ENCODE assay signal across 11 mouse cellular contexts in the genomic region with DNA sequence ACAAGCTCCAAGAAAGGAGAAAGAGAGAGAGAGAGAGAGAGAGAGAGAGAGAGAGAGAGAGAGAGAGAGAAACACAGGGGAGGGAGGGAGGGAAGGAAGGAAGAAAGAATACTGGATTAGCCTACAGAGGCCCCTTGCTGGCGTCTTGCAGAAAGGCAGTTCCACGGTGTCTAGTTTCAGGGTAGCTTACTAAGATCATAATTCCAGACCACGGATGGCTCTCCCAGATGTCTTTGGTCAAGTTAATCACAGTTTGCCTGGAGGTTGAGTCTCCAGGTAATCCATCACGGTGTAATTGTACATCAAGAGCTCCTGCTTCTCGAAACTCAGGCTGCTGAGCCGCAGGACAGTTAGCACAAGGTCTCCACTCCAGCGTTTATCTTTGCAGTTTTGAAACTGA.
DNase-seq lines count a peak whose midpoint lies in the region; ATAC-seq and TF ChIP-seq lines count a peak whose summit lies in the region.
"Had no signal": no experiment of that assay in that cellular context is flagged by ENCODE, and none has a peak within 500 bp of the region (broad histone marks: within the 10 kb centered on the region; RNA-seq: fewer than 3 reads in every experiment).

No protein-coding gene starts in this region.

- no peak for ATAC-seq in heart, postnatal 0 days (ENCODE audit: insufficient read depth, low read depth)
- no peak for ATAC-seq in midbrain, postnatal 0 days (ENCODE audit: low FRiP score)
- ATAC-seq in midbrain, embryonic 15.5 days (replicated peaks) = no peak
- ATAC-seq in intestine, postnatal 0 days = no peak

- no peak for TF ChIP-seq EP300 in heart, postnatal 0 days (IDR thresholded peaks at IDR 0.05; ENCODE audit: low read depth)

- H3K36me3 ChIP-seq in heart, postnatal 0 days (replicated peaks; ENCODE audit: control insufficient read depth, insufficient read depth, low read length) = no peaks in the 10 kb centered on the region
- no peaks in the 10 kb centered on the region for H3K36me3 ChIP-seq in midbrain, postnatal 0 days (ENCODE audit: insufficient read depth, low read length)
- H3K36me3 ChIP-seq in midbrain, embryonic 15.5 days (replicated peaks) = no peaks in the 10 kb centered on the region
- no peaks in the 10 kb centered on the region for H3K36me3 ChIP-seq in intestine, postnatal 0 days (ENCODE audit: control insufficient read depth, insufficient read depth)
- H3K36me3 ChIP-seq: neural tube, embryonic 15.5 days had no signal

- no peak overlapping the region for H3K9ac ChIP-seq in heart, postnatal 0 days (replicated peaks; ENCODE audit: low read depth, low read length)
- no peak overlapping the region for H3K9ac ChIP-seq in midbrain, postnatal 0 days (replicated peaks; ENCODE audit: low read length, poor library complexity, severe bottlenecking)
- H3K9ac ChIP-seq in midbrain, embryonic 15.5 days = no peak overlapping the region
- no peak overlapping the region for H3K9ac ChIP-seq in intestine, postnatal 0 days (ENCODE audit: low read depth, low read length)
- H3K9ac ChIP-seq: hindbrain, embryonic 14.5 days; neural tube, embryonic 15.5 days had no signal

- H3K4me2 ChIP-seq in heart, postnatal 0 days (ENCODE audit: low read depth, low read length) = no peak overlapping the region
- H3K4me2 ChIP-seq in midbrain, postnatal 0 days (ENCODE audit: low read depth, low read length, poor library complexity, severe bottlenecking) = no peak overlapping the region
- no peak overlapping the region for H3K4me2 ChIP-seq in midbrain, embryonic 15.5 days
- H3K4me2 ChIP-seq in intestine, postnatal 0 days (replicated peaks; ENCODE audit: low read depth) = no peak overlapping the region
- H3K4me2 ChIP-seq: hindbrain, embryonic 14.5 days; neural tube, embryonic 15.5 days had no signal

- WGBS in heart, postnatal 0 days = 61% methylated on average over 7 of the region's 7 CpGs
- 50% methylated on average over 7 of the region's 7 CpGs for WGBS in midbrain, postnatal 0 days
- WGBS in midbrain, embryonic 15.5 days = 45% methylated on average over 7 of the region's 7 CpGs
- WGBS in intestine, postnatal 0 days = 31% methylated on average over 7 of the region's 7 CpGs

- no peaks in the 10 kb centered on the region for H3K9me3 ChIP-seq in heart, postnatal 0 days (replicated peaks; ENCODE audit: control insufficient read depth, low read length)
- no peaks in the 10 kb centered on the region for H3K9me3 ChIP-seq in midbrain, postnatal 0 days (ENCODE audit: low read length)
- no peaks in the 10 kb centered on the region for H3K9me3 ChIP-seq in midbrain, embryonic 15.5 days
- H3K9me3 ChIP-seq in intestine, postnatal 0 days (ENCODE audit: control insufficient read depth) = no peaks in the 10 kb centered on the region
- H3K9me3 ChIP-seq: neural tube, embryonic 15.5 days had no signal

- no peaks in the 10 kb centered on the region for H3K27me3 ChIP-seq in heart, postnatal 0 days (ENCODE audit: control insufficient read depth, insufficient read depth, low read length)
- no peaks in the 10 kb centered on the region for H3K27me3 ChIP-seq in midbrain, postnatal 0 days (ENCODE audit: insufficient read depth, low read length)
- no peaks in the 10 kb centered on the region for H3K27me3 ChIP-seq in midbrain, embryonic 15.5 days (replicated peaks)
- H3K27me3 ChIP-seq in intestine, postnatal 0 days (replicated peaks; ENCODE audit: control insufficient read depth, insufficient read depth, low read length) = no peaks in the 10 kb centered on the region
- H3K27me3 ChIP-seq: neural tube, embryonic 15.5 days had no signal

- no peaks in the 10 kb centered on the region for H3K4me1 ChIP-seq in heart, postnatal 0 days (ENCODE audit: control insufficient read depth, insufficient read depth)
- H3K4me1 ChIP-seq in midbrain, postnatal 0 days (ENCODE audit: insufficient read depth, low read length) = no peaks in the 10 kb centered on the region
- no peaks in the 10 kb centered on the region for H3K4me1 ChIP-seq in midbrain, embryonic 15.5 days
- no peaks in the 10 kb centered on the region for H3K4me1 ChIP-seq in intestine, postnatal 0 days (replicated peaks; ENCODE audit: control insufficient read depth, insufficient read depth, low read length)
- H3K4me1 ChIP-seq: neural tube, embryonic 15.5 days had no signal

- H3K27ac ChIP-seq in heart, postnatal 0 days (ENCODE audit: low read depth) = no peak overlapping the region
- no peak overlapping the region for H3K27ac ChIP-seq in midbrain, postnatal 0 days (ENCODE audit: low read depth, low read length)
- no peak overlapping the region for H3K27ac ChIP-seq in midbrain, embryonic 15.5 days
- no peak overlapping the region for H3K27ac ChIP-seq in intestine, postnatal 0 days (ENCODE audit: low read depth, low read length)
- H3K27ac ChIP-seq: hindbrain, embryonic 14.5 days; neural tube, embryonic 15.5 days had no signal

- TF ChIP-seq CTCF in heart, postnatal 0 days (IDR thresholded peaks at IDR 0.05; ENCODE audit: low read depth) = no peak
- TF ChIP-seq CTCF in midbrain, postnatal 0 days (IDR thresholded peaks at IDR 0.05) = peak; percentile 6; the same call in 1 of the 2 replicates
- TF ChIP-seq CTCF in intestine, postnatal 0 days (IDR thresholded peaks at IDR 0.05; ENCODE audit: low read depth) = peak; percentile 19

- DNase-seq in heart, postnatal 0 days (ENCODE audit: low spot score) = peak; percentile 7
- DNase-seq in heart, postnatal 4 days = no peak
- peak; percentile 3 for DNase-seq in midbrain, postnatal 0 days (ENCODE audit: low spot score)
- no peak for DNase-seq in thymus, postnatal 14 days
- DNase-seq in ovary, postnatal 10 days (ENCODE audit: low spot score) = no peak
- DNase-seq in right cerebral cortex, postnatal 25 days = no peak
- DNase-seq: adrenal gland, postnatal 10 days had no signal

- H3K4me3 ChIP-seq in heart, postnatal 0 days (ENCODE audit: low read depth, low read length) = no peak overlapping the region
- H3K4me3 ChIP-seq in midbrain, postnatal 0 days (ENCODE audit: low read depth, low read length) = no peak overlapping the region
- no peak overlapping the region for H3K4me3 ChIP-seq in midbrain, embryonic 15.5 days
- no peak overlapping the region for H3K4me3 ChIP-seq in intestine, postnatal 0 days (ENCODE audit: low read depth, low read length)
- H3K4me3 ChIP-seq: neural tube, embryonic 15.5 days had no signal

Comparison
In these comparisons a context has a peak if more than half of its experiments do, and no peak if none do; other contexts are left out.
1. DNase-seq: peak in heart, postnatal 0 days (single experiment) and midbrain, postnatal 0 days (single experiment); none in heart, postnatal 4 days (single experiment), thymus, postnatal 14 days (single experiment), ovary, postnatal 10 days (single experiment) and right cerebral cortex, postnatal 25 days (single experiment).